Mouse (Mus musculus) cerebellum, adult 2 months (tissue): ENCODE data around the gene Plin3. TPM values are rescaled to one million over a fixed set of nuclear protein-coding genes. Genes with fewer than 3 reads are reported as not detected.

Experiments used
- DNase-seq, 2 experiments: peaks; one replicate each; pipeline ENCODE4 v3.0.0; 2021
- H3K27ac ChIP-seq: fragments of 200-500 bp; 2 replicates; pipeline ENCODE4 v1.5.1; 2012; ENCODE audit warnings: low read length, control low read depth, inconsistent platforms; ENCODE audit not compliant: insufficient read depth
- H3K27me3 ChIP-seq: fragments of 200-500 bp; 2 replicates; pipeline ENCODE4 v1.6.1; 2012; ENCODE audit warnings: inconsistent platforms, mild to moderate bottlenecking, low read length, moderate library complexity; ENCODE audit not compliant: control insufficient read depth, insufficient read depth
- H3K4me1 ChIP-seq: fragments of 200-500 bp; 2 replicates; pipeline ENCODE4 v1.6.1; 2011; ENCODE audit warnings: low read length; ENCODE audit not compliant: control insufficient read depth, insufficient read depth
- H3K4me3 ChIP-seq: fragments of 200-500 bp; replicated peaks from 2 replicates; pipeline ENCODE3; 2011; ENCODE audit warnings: mild to moderate bottlenecking, low read depth, low read length, control low read depth; ENCODE audit not compliant: insufficient read depth
- CTCF ChIP-seq: fragments of 200-500 bp; IDR thresholded peaks from 2 replicates; pipeline ENCODE4 v1.5.1; 2011; ENCODE audit warnings: low read depth, mild to moderate bottlenecking, control low read depth, low read length, moderate library complexity, borderline replicate concordance; ENCODE audit not compliant: insufficient read depth
- POLR2A ChIP-seq: fragments of 200-500 bp; IDR thresholded peaks from 2 replicates; pipeline ENCODE4 v1.6.1; 2011; ENCODE audit warnings: low read length, control low read depth, borderline replicate concordance; ENCODE audit not compliant: insufficient read depth
- WGBS: fragments of 180-500 bp; shearing (Covaris S2); methylation state at CpG from one replicate; pipeline ENCODE4 v1.1.7; 2018; 5-methylcytosine and 5-hydroxymethylcytosine counted together
- polyA plus RNA-seq: library from polyadenylated mRNA; depleted of rRNA; stranded (reverse); fragments of >200 nt; gene quantifications from 2 replicates; pipeline ENCODE4 v1.2.3, GENCODE M21; 2012

The Plin3 gene
- polyA plus RNA-seq, 1 experiment: 20.9 TPM

GRCm38 (mm10) chr17:56296201-56296600, 3.5 kb upstream of the Plin3 start:
- H3K27me3 ChIP-seq: no peaks in the 10 kb centered on the region
- TF ChIP-seq POLR2A: no peak
- no peak for TF ChIP-seq CTCF
- DNase-seq: no peak
- H3K27ac ChIP-seq: no peak overlapping the region
- no peak overlapping the region for H3K4me3 ChIP-seq
- peaks cover 23% of the 10 kb centered on the region for H3K4me1 ChIP-seq
- 41% methylated on average over 1 of the region's 1 CpGs for WGBS

GRCm38 (mm10) chr17:56294241-56294640, 1.6 kb upstream of the Plin3 start:
- DNase-seq: peak; percentile 69 to 76
- WGBS: 19% methylated on average over 19 of the region's 19 CpGs
- no peak for TF ChIP-seq CTCF
- no peak for TF ChIP-seq POLR2A
- Histone ChIP-seq H3K27ac (no peak overlapping the region), H3K4me3 (no peak overlapping the region), H3K4me1 (peaks cover 23% of the 10 kb centered on the region), H3K27me3 (no peaks in the 10 kb centered on the region)

- TF ChIP-seq CTCF: no peak
- TF ChIP-seq POLR2A: no peak
- H3K27ac ChIP-seq: no peak overlapping the region
- WGBS: 84% methylated on average over 1 of the region's 1 CpGs
- DNase-seq: no peak
- peaks cover 23% of the 10 kb centered on the region for H3K4me1 ChIP-seq
- H3K27me3 ChIP-seq: no peaks in the 10 kb centered on the region
- H3K4me3 ChIP-seq: no peak overlapping the region
Measured at GRCm38 (mm10) chr17:56293291-56293690, 618 bp upstream of the Plin3 start.

GRCm38 (mm10) chr17:56291826-56292475, 722 bp downstream of the Plin3 start:
- no peak overlapping the region for H3K4me3 ChIP-seq
- DNase-seq: no peak
- H3K4me1 ChIP-seq: peaks cover 23% of the 10 kb centered on the region
- H3K27me3 ChIP-seq: no peaks in the 10 kb centered on the region
- TF ChIP-seq POLR2A (no peak), CTCF (no peak)
- H3K27ac ChIP-seq: no peak overlapping the region
- 81% methylated on average over 7 of the region's 7 CpGs for WGBS

- WGBS: 2% methylated on average over 16 of the region's 16 CpGs
- DNase-seq: peak; percentile 58 to 69
- Histone ChIP-seq H3K4me3 (peak overlapping the region; percentile 7), H3K27me3 (no peaks in the 10 kb centered on the region), H3K27ac (no peak overlapping the region), H3K4me1 (peaks cover 23% of the 10 kb centered on the region)
- peak; percentile 80 for TF ChIP-seq CTCF
- no peak for TF ChIP-seq POLR2A
Measured at GRCm38 (mm10) chr17:56291171-56291511, 1.5 kb downstream of the Plin3 start.

- H3K27me3 ChIP-seq: no peaks in the 10 kb centered on the region
- WGBS: 32% methylated on average over 17 of the region's 17 CpGs
- peak overlapping the region; percentile 43 for H3K4me3 ChIP-seq
- peak; percentile 47 to 54 for DNase-seq
- no peak for TF ChIP-seq CTCF
- TF ChIP-seq POLR2A: no peak
- peaks cover 23% of the 10 kb centered on the region for H3K4me1 ChIP-seq
- peak overlapping the region; percentile 54; the same call in 1 of the 2 replicates for H3K27ac ChIP-seq
Measured at GRCm38 (mm10) chr17:56290388-56291170, 2.1 kb downstream of the Plin3 start.

- peak overlapping the region; percentile 43 for H3K4me3 ChIP-seq
Measured at GRCm38 (mm10) chr17:56289371-56290331, 3.0 kb downstream of the Plin3 start.

More at GRCm38 (mm10) chr17:56289371-56290331, 3.0 kb downstream of the Plin3 start:
- TF ChIP-seq POLR2A (no peak), CTCF (no peak)
- DNase-seq: no peak
- 50% methylated on average over 23 of the region's 23 CpGs for WGBS
- no peaks in the 10 kb centered on the region for H3K27me3 ChIP-seq
- H3K27ac ChIP-seq: peak overlapping the region; percentile 54; the same call in 1 of the 2 replicates
- H3K4me1 ChIP-seq: peaks cover 23% of the 10 kb centered on the region
